Mouse (Mus musculus) embryonic facial prominence, embryonic 11.5 days (tissue): ENCODE measurements at regions not wholly inside any gene's neighbourhood (a gene's known extent, or its start where the extent isn't known, plus 50 kb on each side); places are given as distances from the start of the nearest gene placed in this dataset.
A peak's percentile ranks its signal among the peaks of the same experiment; 100 is the strongest.

Experiments used
- ATAC-seq: fragments of 200-750 bp; cut with Nextera tagmentation; replicated peaks from 2 replicates; pipeline ENCODE4 v1.8.0; 2017; ENCODE audit warnings: low read depth; ENCODE audit not compliant: insufficient number of reproducible peaks, low FRiP score, low TSS enrichment
- DNase-seq: peaks from one replicate; pipeline ENCODE4 v3.0.0-alpha.2; 2015; ENCODE audit warnings: low spot score
- H3K27ac ChIP-seq: fragments of 300-500 bp; sonication (generic); replicated peaks from 2 replicates; pipeline ENCODE4 v1.5.1; 2014; ENCODE audit warnings: mild to moderate bottlenecking, low read depth, low read length, control low read depth
- H3K27me3 ChIP-seq: fragments of 300-500 bp; sonication (generic); 2 replicates; pipeline ENCODE4 v1.6.1; 2014; ENCODE audit warnings: mild to moderate bottlenecking, low read length, moderate library complexity, mixed read lengths; ENCODE audit not compliant: control insufficient read depth, insufficient read depth
- H3K36me3 ChIP-seq: fragments of 300-500 bp; sonication (generic); replicated peaks from 2 replicates; pipeline ENCODE4 v1.6.1; 2014; ENCODE audit warnings: low read depth, mild to moderate bottlenecking, low read length, moderate library complexity, mixed read lengths; ENCODE audit not compliant: control insufficient read depth, insufficient read depth
- H3K4me1 ChIP-seq: fragments of 300-500 bp; sonication (generic); 2 replicates; pipeline ENCODE4 v1.6.1; 2014; ENCODE audit warnings: low read length, mixed read lengths; ENCODE audit not compliant: control insufficient read depth, insufficient read depth
- H3K4me2 ChIP-seq: fragments of 300-500 bp; sonication (generic); 2 replicates; pipeline ENCODE4 v1.6.1; 2014; ENCODE audit warnings: low read depth, mild to moderate bottlenecking, control low read depth, low read length, moderate library complexity
- H3K4me3 ChIP-seq: fragments of 300-500 bp; sonication (generic); 2 replicates; pipeline ENCODE4 v1.5.1; 2014; ENCODE audit warnings: low read depth, low read length, control low read depth
- H3K9ac ChIP-seq: fragments of 300-500 bp; sonication (generic); replicated peaks from 2 replicates; pipeline ENCODE4 v1.6.1; 2014; ENCODE audit warnings: mild to moderate bottlenecking, control low read depth, low read length
- H3K9me3 ChIP-seq: fragments of 300-500 bp; sonication (generic); replicated peaks from 2 replicates; pipeline ENCODE4 v1.6.1; 2016; ENCODE audit warnings: mild to moderate bottlenecking, low read length, inconsistent platforms, mixed read lengths; ENCODE audit not compliant: control insufficient read depth
- WGBS: fragments of 180-500 bp; shearing (Covaris S2); extraction: QIAGEN DNeasy Blood & Tissue Kit; methylation state at CpG from one replicate; pipeline ENCODE4 v1.1.7; 2014; 5-methylcytosine and 5-hydroxymethylcytosine counted together

DNA sequence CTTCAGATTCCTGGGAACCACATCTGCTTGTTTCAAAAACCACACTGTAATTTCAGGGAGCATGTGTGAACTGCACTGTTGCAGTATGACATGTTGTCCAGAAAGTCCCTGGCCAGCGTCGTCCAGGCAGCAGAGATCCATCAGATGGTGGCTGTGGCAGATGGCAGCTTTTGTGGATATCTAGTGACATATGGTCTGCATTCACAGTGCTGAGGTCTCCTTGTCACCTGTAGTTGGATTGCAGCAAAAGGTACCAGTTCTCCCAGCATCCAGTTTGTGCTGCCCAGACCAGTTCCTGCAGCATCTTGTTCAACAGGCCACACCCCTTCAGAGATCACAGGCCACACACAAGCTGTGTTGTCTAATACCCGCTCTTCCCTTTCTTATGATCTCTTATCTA, 80.1 kb upstream of the D1Pas1 start:
- ATAC-seq (no peak), DNase-seq (no peak)
- H3K27ac ChIP-seq: no peak overlapping the region
- no peaks in the 10 kb centered on the region for H3K27me3 ChIP-seq
- no peaks in the 10 kb centered on the region for H3K36me3 ChIP-seq
- H3K9me3 ChIP-seq: no peaks in the 10 kb centered on the region
- 73% methylated on average over 3 of the region's 3 CpGs for WGBS
- no peak overlapping the region for H3K9ac ChIP-seq
- no peak overlapping the region for H3K4me2 ChIP-seq
- H3K4me1 ChIP-seq: no peaks in the 10 kb centered on the region
- H3K4me3 ChIP-seq: no peak overlapping the region

DNA sequence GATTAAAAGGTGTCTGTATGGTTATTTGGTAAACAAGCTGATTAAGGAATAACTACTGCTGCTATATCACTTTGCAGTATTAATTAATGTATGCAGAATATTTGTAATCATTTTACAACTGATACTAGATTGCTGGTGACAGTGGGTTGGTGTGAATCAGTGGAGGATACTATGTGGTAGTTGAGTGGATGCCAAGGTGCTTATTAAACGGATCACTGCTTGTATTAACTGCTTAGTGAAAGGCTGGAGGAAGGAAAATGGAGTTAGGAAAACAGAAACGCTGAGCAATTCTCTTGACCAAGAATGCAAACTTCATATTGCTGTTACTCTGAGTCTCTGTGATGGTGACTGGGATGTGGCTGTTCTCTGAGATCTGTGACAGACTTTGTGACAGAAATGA, 86.8 kb upstream of the D1Pas1 start:
- no peak overlapping the region for H3K9ac ChIP-seq

DNA sequence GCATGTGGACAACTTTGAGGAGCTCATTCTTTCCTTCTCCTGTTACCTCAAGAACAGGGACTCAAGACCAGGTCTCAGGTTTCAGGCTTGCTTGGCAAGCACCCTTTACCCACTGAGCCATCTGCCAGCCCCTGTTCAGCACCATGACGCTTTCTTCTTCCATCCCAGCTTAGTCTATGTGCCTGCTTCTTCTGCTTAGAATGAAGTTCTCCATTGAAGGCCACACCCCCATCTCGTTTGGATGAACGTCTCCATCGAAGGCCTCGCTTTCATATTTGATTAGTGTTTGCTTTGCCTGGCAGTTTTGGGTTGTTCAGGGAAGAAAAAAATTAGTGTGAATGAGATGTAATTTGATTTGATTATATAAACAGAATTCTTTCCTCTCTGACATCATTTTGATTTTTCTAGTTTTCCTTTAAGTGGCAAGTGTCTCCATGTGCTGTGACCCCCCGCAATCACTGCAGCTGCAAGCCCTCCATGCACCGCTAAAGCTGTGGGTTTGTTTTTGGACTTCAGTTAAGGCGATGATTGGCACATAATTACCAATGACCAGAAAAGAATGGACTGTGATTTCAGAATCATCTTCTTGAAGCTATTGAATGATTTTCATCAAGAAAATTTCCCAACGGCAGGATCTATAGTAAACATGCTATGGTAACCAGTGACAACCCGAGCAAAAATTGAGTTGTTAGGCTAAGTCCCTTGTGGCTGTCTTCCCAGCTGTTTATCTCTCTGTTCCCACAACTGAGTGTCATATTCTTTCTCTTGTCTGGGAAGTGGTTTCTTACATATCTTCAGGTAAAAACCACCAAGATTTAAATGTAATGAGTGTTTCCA, 106.4 kb upstream of the D1Pas1 start:
- Histone ChIP-seq H3K4me3 (no peak overlapping the region), H3K27ac (no peak overlapping the region), H3K9ac (no peak overlapping the region), H3K27me3 (no peaks in the 10 kb centered on the region), H3K4me2 (no peak overlapping the region), H3K9me3 (no peaks in the 10 kb centered on the region), H3K4me1 (no peaks in the 10 kb centered on the region), H3K36me3 (no peaks in the 10 kb centered on the region)
- no peak for ATAC-seq
- DNase-seq: no peak
- WGBS: 77% methylated on average over 10 of the region's 10 CpGs

More for the DNA sequence above, 86.8 kb upstream of the D1Pas1 start:
- no peak for DNase-seq
- no peak for ATAC-seq
- Histone ChIP-seq H3K27me3 (no peaks in the 10 kb centered on the region), H3K4me1 (no peaks in the 10 kb centered on the region), H3K4me2 (no peak overlapping the region), H3K27ac (no peak overlapping the region), H3K9me3 (no peaks in the 10 kb centered on the region), H3K4me3 (no peak overlapping the region), H3K36me3 (no peaks in the 10 kb centered on the region)
- 72% methylated on average over 2 of the region's 2 CpGs for WGBS

DNA sequence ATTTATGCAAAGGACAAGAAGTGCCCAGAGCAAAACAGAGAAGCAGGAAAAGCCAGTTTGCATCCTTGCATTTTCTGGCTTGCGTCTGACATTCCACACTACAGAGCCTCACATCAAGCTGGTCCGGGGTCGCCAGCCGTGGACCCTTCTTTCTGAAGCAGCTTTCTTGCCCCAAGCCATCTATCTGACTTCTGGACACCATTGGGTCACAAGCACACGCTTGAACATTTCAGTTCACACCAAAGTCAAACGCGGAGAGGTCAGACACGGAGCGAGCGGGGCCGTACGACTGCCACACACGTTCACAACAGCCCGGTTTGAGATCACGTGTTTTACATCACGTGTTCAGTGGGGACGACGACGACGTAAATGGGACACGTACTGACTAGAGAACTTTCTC, 108.9 kb upstream of the D1Pas1 start:
- no peak overlapping the region for H3K4me2 ChIP-seq
- no peak overlapping the region for H3K9ac ChIP-seq
- DNase-seq: no peak
- H3K27me3 ChIP-seq: no peaks in the 10 kb centered on the region
- H3K36me3 ChIP-seq: no peaks in the 10 kb centered on the region
- no peaks in the 10 kb centered on the region for H3K9me3 ChIP-seq
- H3K4me3 ChIP-seq: no peak overlapping the region
- ATAC-seq: no peak
- no peak overlapping the region for H3K27ac ChIP-seq
- H3K4me1 ChIP-seq: no peaks in the 10 kb centered on the region
- WGBS: 87% methylated on average over 21 of the region's 21 CpGs

DNA sequence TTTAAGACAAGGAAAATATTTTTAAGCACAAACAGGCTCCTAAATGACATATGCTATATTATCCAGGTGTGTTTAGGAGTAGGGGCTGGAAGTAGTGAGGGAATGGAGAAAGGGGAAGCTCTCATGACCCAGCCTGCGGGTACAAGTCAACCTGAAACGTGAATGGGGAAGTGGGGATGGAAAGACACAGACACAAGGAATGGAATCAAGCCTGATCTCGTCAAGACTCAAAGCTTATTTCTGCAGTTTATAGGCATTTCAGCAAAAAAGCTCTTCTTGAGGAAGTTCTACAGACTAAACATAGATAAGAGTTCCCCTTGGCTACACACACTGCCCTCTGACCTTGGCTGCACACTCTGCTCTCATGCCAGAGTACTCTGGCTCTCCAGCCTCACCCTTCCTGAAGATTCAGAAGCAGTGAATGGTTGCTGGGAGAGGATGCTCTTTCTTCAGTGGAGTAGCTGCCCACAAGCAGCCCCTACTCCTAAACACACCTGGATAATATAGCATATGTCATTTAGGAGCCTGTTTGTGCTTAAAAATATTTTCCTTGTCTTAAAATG, 106.4 kb upstream of the Rrp15 start:
- no peaks in the 10 kb centered on the region for H3K36me3 ChIP-seq
- H3K4me2 ChIP-seq: no peak overlapping the region
- no peaks in the 10 kb centered on the region for H3K27me3 ChIP-seq
- DNase-seq (no peak), ATAC-seq (no peak)
- H3K4me1 ChIP-seq: no peaks in the 10 kb centered on the region
- no peak overlapping the region for H3K27ac ChIP-seq
- no peak overlapping the region for H3K9ac ChIP-seq
- no peak overlapping the region for H3K4me3 ChIP-seq
- no peaks in the 10 kb centered on the region for H3K9me3 ChIP-seq
- WGBS: 74% methylated on average over 3 of the region's 3 CpGs

DNA sequence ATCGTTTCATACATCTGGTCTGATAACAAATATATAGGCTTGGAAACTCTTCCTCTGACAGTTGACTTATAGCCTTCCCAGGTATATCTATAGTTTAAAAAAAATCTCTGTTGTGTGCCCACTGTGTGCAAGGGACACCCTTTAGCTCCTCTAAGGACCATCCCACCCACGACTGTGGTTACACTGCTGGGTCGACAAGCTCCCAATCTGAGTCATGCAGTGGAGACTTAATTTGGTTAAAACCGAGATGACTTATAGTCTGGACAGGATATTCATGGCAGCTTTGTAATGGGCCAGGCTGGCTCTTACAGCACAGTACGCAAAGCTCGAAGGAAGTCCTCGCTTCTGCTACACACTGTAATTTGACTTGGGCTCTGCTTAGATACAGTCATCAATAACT, 96.1 kb upstream of the Rrp15 start:
- ATAC-seq: no peak
- WGBS: 89% methylated on average over 7 of the region's 7 CpGs

DNA sequence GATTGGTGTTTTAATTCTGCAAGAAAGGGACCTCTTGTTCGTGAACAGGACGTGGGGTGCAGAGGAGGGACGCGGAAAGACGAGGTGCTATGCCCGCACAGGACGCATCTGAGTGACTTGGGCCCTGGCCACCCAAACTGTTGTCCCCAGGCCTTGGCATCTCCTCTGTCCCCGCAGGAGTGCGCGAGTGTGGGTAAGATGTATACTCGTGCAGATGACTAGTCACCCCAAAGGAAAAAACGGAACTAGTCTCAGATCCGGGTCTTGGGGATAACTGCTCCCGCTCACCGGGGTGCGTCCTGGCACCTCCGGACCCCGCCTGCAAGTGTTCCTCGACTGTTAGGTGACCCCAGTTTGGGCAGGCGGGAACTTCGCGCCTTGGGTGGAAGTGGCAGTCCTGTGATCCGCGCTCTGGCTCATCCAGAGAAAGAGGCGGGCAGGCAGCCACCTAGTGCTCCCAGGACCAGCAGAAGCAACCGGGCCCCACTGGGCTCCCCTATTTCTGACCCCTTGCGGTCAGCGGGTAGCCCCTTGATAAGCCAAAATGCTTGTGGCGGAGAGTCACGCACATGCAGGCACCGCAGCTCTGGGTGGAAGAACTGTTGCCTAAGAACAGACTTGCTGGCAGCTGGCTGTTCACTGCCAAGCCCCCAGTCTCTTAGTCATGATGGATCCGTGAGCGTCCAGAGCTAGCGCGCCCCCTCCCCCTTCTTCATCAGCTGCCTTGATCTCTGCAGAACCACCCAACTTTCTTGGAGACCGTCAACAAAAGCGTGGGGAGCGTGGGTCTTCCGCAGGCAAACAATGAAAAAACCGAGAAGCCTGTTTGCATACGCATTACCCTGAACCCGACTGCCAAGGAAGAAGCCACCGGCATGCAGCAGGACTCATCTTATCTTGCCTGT, 85.0 kb upstream of the Rrp15 start:
- Histone ChIP-seq H3K9ac (peak overlapping the region; percentile 35), H3K9me3 (no peaks in the 10 kb centered on the region), H3K4me2 (peak overlapping the region; percentile 66), H3K4me1 (no peaks in the 10 kb centered on the region), H3K4me3 (peak overlapping the region; percentile 24), H3K36me3 (no peaks in the 10 kb centered on the region), H3K27me3 (no peaks in the 10 kb centered on the region), H3K27ac (no peak overlapping the region)
- ATAC-seq (peak; percentile 62), DNase-seq (peak; percentile 52)
- WGBS: 1% methylated on average over 43 of the region's 43 CpGs

More for the DNA sequence above, 96.1 kb upstream of the Rrp15 start:
- no peak for DNase-seq
- no peak overlapping the region for H3K9ac ChIP-seq
- no peak overlapping the region for H3K4me2 ChIP-seq
- H3K4me1 ChIP-seq: no peaks in the 10 kb centered on the region
- H3K27me3 ChIP-seq: no peaks in the 10 kb centered on the region
- no peaks in the 10 kb centered on the region for H3K9me3 ChIP-seq
- no peak overlapping the region for H3K27ac ChIP-seq
- no peak overlapping the region for H3K4me3 ChIP-seq
- no peaks in the 10 kb centered on the region for H3K36me3 ChIP-seq
